Mouse (Mus musculus) lung, adult 2 months (tissue): ENCODE data around the gene Wdr53. TPM values are rescaled to one million over a fixed set of nuclear protein-coding genes. Genes with fewer than 3 reads are reported as not detected.
A peak's percentile ranks its signal among the peaks of the same experiment; 100 is the strongest.
"Not testable (repeated sequence)": the region's sequence is repeated elsewhere in the genome, so short reads cannot be mapped to it uniquely, and the experiment has no call there.

ENCODE experiments used
- DNase-seq: peaks from one replicate; pipeline ENCODE4 v3.0.0; 2022
- H3K4me1 ChIP-seq: fragments of 200-500 bp; 2 replicates; pipeline ENCODE4 v1.6.1; 2011; ENCODE audit warnings: low read length; ENCODE audit not compliant: control insufficient read depth, insufficient read depth
- H3K4me3 ChIP-seq: fragments of 200-500 bp; replicated peaks from 2 replicates; pipeline ENCODE3; 2011; ENCODE audit warnings: low read depth, mild to moderate bottlenecking, control low read depth, low read length; ENCODE audit errors: extremely low read depth
- CTCF ChIP-seq: fragments of 200-500 bp; IDR thresholded peaks from 2 replicates; pipeline ENCODE4 v1.5.1; 2011; ENCODE audit warnings: mild to moderate bottlenecking, low read length, control low read depth; ENCODE audit not compliant: insufficient read depth
- POLR2A ChIP-seq: fragments of 200-500 bp; IDR thresholded peaks from 2 replicates; pipeline ENCODE4 v1.6.1; 2011; ENCODE audit warnings: low read depth, mild to moderate bottlenecking, control low read depth, low read length, borderline replicate concordance; ENCODE audit errors: extremely low read depth
- WGBS: fragments of 180-500 bp; shearing (Covaris S2); methylation state at CpG from one replicate; pipeline ENCODE4 v1.1.7; 2018; 5-methylcytosine and 5-hydroxymethylcytosine counted together
- polyA plus RNA-seq: library from polyadenylated mRNA; depleted of rRNA; stranded (reverse); fragments of >200 nt; gene quantifications from 2 replicates; pipeline ENCODE4 v1.2.3, GENCODE M21; 2012

Wdr53 gene
- polyA plus RNA-seq, 1 experiment, result 5.5 TPM

- WGBS, result 75% methylated on average over 19 of the region's 19 CpGs
- peak; percentile 6 for DNase-seq
- Histone ChIP-seq H3K4me3 (no peak overlapping the region), H3K4me1 (0 out of 2 replicates have a peak, but pooled peaks cover 2% of the 10 kb centered on the region)
- TF ChIP-seq CTCF (no peak), POLR2A (no peak)
These were observed 8.9 kb upstream of the Wdr53 start for GRCm38 (mm10) chr16:32237930-32238680.

GRCm38 (mm10) chr16:32239428-32240312, 7.4 kb upstream of the Wdr53 start:
- TF ChIP-seq POLR2A (no peak), CTCF (no peak)
- DNase-seq, result no peak
- WGBS, result 91% methylated on average over 2 of the region's 2 CpGs
- H3K4me3 ChIP-seq, result no peak overlapping the region
- 0 out of 2 replicates have a peak, but pooled peaks cover 2% of the 10 kb centered on the region for H3K4me1 ChIP-seq

- WGBS, result 76% methylated on average over 3 of the region's 3 CpGs
- TF ChIP-seq CTCF (no peak), POLR2A (no peak)
- peaks cover 2% of the 10 kb centered on the region; the same call in 1 of the 2 replicates for H3K4me1 ChIP-seq
- H3K4me3 ChIP-seq, result no peak overlapping the region
- no peak for DNase-seq
These were observed 3.1 kb upstream of the Wdr53 start for GRCm38 (mm10) chr16:32243901-32244300.

- TF ChIP-seq CTCF (no peak), POLR2A (no peak)
- DNase-seq, result peak; percentile 52
- Histone ChIP-seq H3K4me3 (peak overlapping the region; percentile 58), H3K4me1 (no peaks in the 10 kb centered on the region; the same call in 1 of the 2 replicates)
- whole genome bisulfite sequencing, result under 1% methylated on average over 41 of the region's 41 CpGs
These were observed 656 bp upstream of the Wdr53 start for GRCm38 (mm10) chr16:32246351-32246791.

GRCm38 (mm10) chr16:32264225-32264624, 17.2 kb downstream of the Wdr53 start:
- H3K4me1 ChIP-seq, DNase-seq, H3K4me3 ChIP-seq: not testable (repeated sequence)
- WGBS, result 92% methylated on average over 2 of the region's 2 CpGs

- TF ChIP-seq CTCF, result no peak
- TF ChIP-seq POLR2A, result no peak
- no peak for DNase-seq
- 81% methylated on average over 11 of the region's 11 CpGs for WGBS
These were observed 24.3 kb downstream of the Wdr53 start, which contains the start of gene Smco1 for GRCm38 (mm10) chr16:32271291-32271690. Gene Smco1 (plus strand): TSS chr16:32271468.

GRCm38 (mm10) chr16:32273338-32273737, 26.3 kb downstream of the Wdr53 start:
- Histone ChIP-seq H3K4me3 (no peak overlapping the region), H3K4me1 (peaks cover 6% of the 10 kb centered on the region)
- TF ChIP-seq POLR2A (no peak), CTCF (peak; percentile 47)
- no peak for DNase-seq
- 60% methylated on average over 9 of the region's 9 CpGs for WGBS

More at GRCm38 (mm10) chr16:32271291-32271690, 24.3 kb downstream of the Wdr53 start, which contains the start of gene Smco1:
- Histone ChIP-seq H3K4me1 (no peaks in the 10 kb centered on the region), H3K4me3 (no peak within 1 kb of the TSS)

- 81% methylated on average over 6 of the region's 6 CpGs for WGBS
- H3K4me1 ChIP-seq, result peaks cover 9% of the 10 kb centered on the region
- TF ChIP-seq CTCF (no peak), POLR2A (no peak)
- no peak overlapping the region for H3K4me3 ChIP-seq
- DNase-seq, result no peak
These were observed 28.0 kb downstream of the Wdr53 start for GRCm38 (mm10) chr16:32275041-32275440.

GRCm38 (mm10) chr16:32275830-32276229, 28.8 kb downstream of the Wdr53 start:
- no peak for DNase-seq
- no peak overlapping the region for H3K4me3 ChIP-seq
- 67% methylated on average over 1 of the region's 1 CpGs for WGBS
- no peak for TF ChIP-seq POLR2A
- TF ChIP-seq CTCF, result no peak
- H3K4me1 ChIP-seq, result peaks cover 9% of the 10 kb centered on the region
